Mouse (Mus musculus) midbrain, postnatal 0 days (tissue): ENCODE data around the gene Synj1. TPM values are rescaled to one million over a fixed set of nuclear protein-coding genes. Genes with fewer than 3 reads are reported as not detected.

Experiments
- ATAC-seq: fragments of 200-750 bp; cut with Nextera tagmentation; 2 replicates; pipeline ENCODE4 v1.8.0; 2017; ENCODE audit warnings: moderate number of reproducible peaks, mild to moderate bottlenecking, moderate TSS enrichment, moderate library complexity; ENCODE audit not compliant: low FRiP score
- DNase-seq: peaks from one replicate; pipeline ENCODE4 v3.0.0-alpha.2; 2015; ENCODE audit warnings: low spot score
- H3K27ac ChIP-seq: fragments of 300-500 bp; sonication (generic); 2 replicates; pipeline ENCODE4 v1.5.1; 2014; ENCODE audit warnings: low read depth, mild to moderate bottlenecking, low read length, mixed read lengths
- H3K27me3 ChIP-seq: fragments of 300-500 bp; sonication (generic); 2 replicates; pipeline ENCODE4 v1.6.1; 2014; ENCODE audit warnings: low read length, control low read depth, mixed read lengths; ENCODE audit not compliant: insufficient read depth
- H3K36me3 ChIP-seq: fragments of 300-500 bp; sonication (generic); 2 replicates; pipeline ENCODE4 v1.6.1; 2014; ENCODE audit warnings: low read length, control low read depth, mixed read lengths; ENCODE audit not compliant: insufficient read depth
- H3K4me1 ChIP-seq: fragments of 300-500 bp; sonication (generic); 2 replicates; pipeline ENCODE4 v1.6.1; 2014; ENCODE audit warnings: mild to moderate bottlenecking, control low read depth, antibody characterized with exemption, low read length, mixed read lengths; ENCODE audit not compliant: insufficient read depth
- H3K4me2 ChIP-seq: fragments of 300-500 bp; sonication (generic); 2 replicates; pipeline ENCODE4 v1.6.1; 2014; ENCODE audit warnings: low read depth, mild to moderate bottlenecking, low read length, mixed read lengths; ENCODE audit not compliant: poor library complexity, severe bottlenecking
- H3K4me3 ChIP-seq: fragments of 300-500 bp; sonication (generic); 2 replicates; pipeline ENCODE4 v1.5.1; 2014; ENCODE audit warnings: low read depth, mild to moderate bottlenecking, low read length, moderate library complexity
- H3K9ac ChIP-seq: fragments of 300-500 bp; sonication (generic); replicated peaks from 2 replicates; pipeline ENCODE4 v1.6.1; 2014; ENCODE audit warnings: mild to moderate bottlenecking, low read length, moderate library complexity, mixed read lengths; ENCODE audit not compliant: poor library complexity, severe bottlenecking
- H3K9me3 ChIP-seq: fragments of 300-500 bp; sonication (generic); 2 replicates; pipeline ENCODE4 v1.6.1; 2016; ENCODE audit warnings: low read length, control low read depth
- CTCF ChIP-seq: IDR thresholded peaks from 2 replicates; pipeline ENCODE4 v1.5.1; 2016; ENCODE audit warnings: antibody characterized with exemption, mild to moderate bottlenecking
- WGBS: fragments of 180-500 bp; shearing (Covaris S2); extraction: QIAGEN DNeasy Blood & Tissue Kit; methylation state at CpG from one replicate; pipeline ENCODE4 v1.1.7; 2014; 5-methylcytosine and 5-hydroxymethylcytosine counted together
- polyA plus RNA-seq: library from polyadenylated mRNA; unstranded; fragments of >200 nt; fragmentation: Nextera tagmentation; extraction: Ambion mirVana; gene quantifications from 2 replicates; pipeline ENCODE4 v1.2.1, GENCODE M21; 2015
- total RNA-seq: library from RNA; depleted of rRNA; stranded (reverse); fragments of >200 nt; gene quantifications from 2 replicates; pipeline ENCODE4 v1.2.3, GENCODE M21; 2014

The Synj1 gene
- total and polyA plus RNA-seq, 2 experiments from 2014 or later = 55.4 to 66.4 TPM

GRCm38 (mm10) chr16:90950354-90950963, 60.6 kb downstream of the Synj1 start:
- no peak for ATAC-seq
- TF ChIP-seq CTCF = no peak
- peaks cover 47% of the 10 kb centered on the region for H3K36me3 ChIP-seq

DNA sequence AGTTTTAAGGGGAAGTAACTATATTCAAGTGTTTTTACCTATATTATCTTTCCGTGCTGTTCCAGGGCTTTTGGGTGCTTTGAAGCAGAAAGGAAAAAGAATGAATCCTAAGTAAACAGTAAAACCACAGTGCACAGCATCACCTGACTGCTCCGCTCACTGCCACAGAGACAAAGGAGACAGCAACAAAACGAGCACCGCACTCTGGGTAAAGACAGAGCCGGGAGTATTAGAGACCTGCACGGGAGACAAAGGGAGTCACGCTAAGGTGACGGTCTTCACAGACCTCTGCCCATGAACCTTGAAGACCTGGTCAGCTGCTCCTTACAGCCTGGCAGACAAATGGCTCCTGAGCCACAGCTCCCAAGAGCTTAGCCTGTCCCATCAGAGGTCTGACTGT, 64.1 kb downstream of the Synj1 start:
- Histone ChIP-seq H3K4me3 (no peak overlapping the region), H3K36me3 (peaks cover 57% of the 10 kb centered on the region), H3K4me1 (no peaks in the 10 kb centered on the region), H3K27me3 (no peaks in the 10 kb centered on the region), H3K9me3 (no peaks in the 10 kb centered on the region), H3K27ac (no peak overlapping the region), H3K9ac (no peak overlapping the region), H3K4me2 (no peak overlapping the region)
- no peak for DNase-seq
- WGBS = 78% methylated on average over 8 of the region's 8 CpGs
- ATAC-seq = no peak
- no peak for TF ChIP-seq CTCF

More at GRCm38 (mm10) chr16:90950354-90950963, 60.6 kb downstream of the Synj1 start:
- Histone ChIP-seq H3K27me3 (no peaks in the 10 kb centered on the region), H3K4me1 (no peaks in the 10 kb centered on the region), H3K9me3 (no peaks in the 10 kb centered on the region), H3K4me3 (no peak overlapping the region), H3K4me2 (no peak overlapping the region), H3K9ac (no peak overlapping the region), H3K27ac (no peak overlapping the region)
- peak; percentile 1 for DNase-seq
- whole genome bisulfite sequencing = 53% methylated on average over 17 of the region's 17 CpGs

GRCm38 (mm10) chr16:90941246-90941645, 69.9 kb downstream of the Synj1 start:
- H3K36me3 ChIP-seq = peaks cover 66% of the 10 kb centered on the region
- no peaks in the 10 kb centered on the region for H3K27me3 ChIP-seq
- H3K4me1 ChIP-seq = no peaks in the 10 kb centered on the region
- H3K4me2 ChIP-seq = no peak overlapping the region
- no peak overlapping the region for H3K4me3 ChIP-seq
- no peak overlapping the region for H3K27ac ChIP-seq
- H3K9me3 ChIP-seq = no peaks in the 10 kb centered on the region
- no peak overlapping the region for H3K9ac ChIP-seq
- no peak for TF ChIP-seq CTCF
- ATAC-seq (no peak), DNase-seq (no peak)
- WGBS = 97% methylated on average over 7 of the region's 7 CpGs

DNA sequence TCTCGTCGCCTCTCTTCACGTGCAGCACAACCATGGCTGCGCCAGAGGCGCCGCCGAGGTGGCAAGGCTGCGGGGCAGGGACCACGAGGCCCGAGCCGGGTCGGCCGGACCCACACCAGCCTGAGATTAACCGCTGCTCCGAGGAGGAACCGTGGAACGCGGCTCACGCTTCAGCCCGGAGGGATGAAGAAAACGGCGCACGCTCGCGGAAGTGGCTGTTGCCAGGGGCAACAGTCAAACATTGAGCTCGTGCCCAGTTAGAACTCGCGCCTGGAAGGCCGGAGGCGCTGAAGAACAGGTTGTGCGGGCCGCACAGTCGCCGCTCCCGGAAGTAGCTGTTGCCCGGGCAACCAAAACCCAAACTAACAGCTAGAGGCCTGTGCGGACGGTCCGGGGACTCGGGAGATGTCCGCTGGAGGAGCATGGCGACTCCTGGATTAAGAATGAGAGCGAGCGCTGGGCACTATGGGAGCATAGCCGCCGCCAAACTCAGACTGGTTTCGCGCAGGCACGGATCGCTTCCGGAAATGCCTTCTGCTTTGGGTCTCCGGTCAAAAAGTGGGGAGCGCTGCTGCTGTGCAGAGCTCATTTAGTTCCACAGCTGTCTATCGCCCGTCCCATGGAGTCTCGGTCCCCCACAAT, 76.3 kb downstream of the Synj1 start, which contains the start of gene Cfap298:
Gene Cfap298 (minus strand): TSS at position 428 of the 642 bp plus-strand sequence.
- Histone ChIP-seq H3K4me1 (no peaks in the 10 kb centered on the region), H3K9me3 (no peaks in the 10 kb centered on the region), H3K9ac (peak within 1 kb of the TSS; percentile 86), H3K27me3 (no peaks in the 10 kb centered on the region), H3K4me2 (peak within 1 kb of the TSS; percentile 73), H3K4me3 (peak within 1 kb of the TSS; percentile 80), H3K27ac (peak within 1 kb of the TSS; percentile 88), H3K36me3 (peaks cover 23% of the 10 kb centered on the region)
- no peak for TF ChIP-seq CTCF
- WGBS = under 1% methylated on average over 56 of the region's 56 CpGs
- DNase-seq (peak; percentile 98), ATAC-seq (peak; percentile 96)

DNA sequence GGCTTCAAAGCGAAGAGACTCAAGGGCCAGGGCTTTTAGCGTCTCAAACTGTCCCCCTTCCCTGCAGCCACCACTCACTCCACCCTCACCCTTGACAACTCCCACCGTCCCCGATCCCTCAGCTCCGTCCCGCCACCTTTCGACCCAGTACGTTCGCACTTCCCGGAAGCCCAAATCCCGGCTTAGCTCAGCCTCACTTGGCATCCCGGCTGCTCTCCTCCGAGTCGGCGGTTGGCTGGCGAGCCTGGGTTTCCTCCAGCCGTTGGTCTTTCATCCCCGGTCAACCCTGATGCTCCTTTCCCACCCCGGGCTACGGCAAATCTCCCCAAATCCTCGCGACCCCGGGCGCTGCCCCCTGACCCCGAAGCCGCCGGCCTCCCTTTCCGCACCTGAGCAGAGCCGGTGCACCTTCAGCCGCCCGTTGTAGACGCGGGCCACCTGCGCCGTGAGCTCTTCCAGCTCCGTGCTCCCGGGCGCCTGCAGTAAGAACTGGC, 76.9 kb downstream of the Synj1 start:
- WGBS = under 1% methylated on average over 38 of the region's 38 CpGs
- ATAC-seq (peak; percentile 48), DNase-seq (peak; percentile 58)
- H3K9me3 ChIP-seq = no peaks in the 10 kb centered on the region
- H3K36me3 ChIP-seq = peaks cover 28% of the 10 kb centered on the region
- H3K4me1 ChIP-seq = no peaks in the 10 kb centered on the region
- H3K4me3 ChIP-seq = peak overlapping the region; percentile 80
- H3K9ac ChIP-seq = peak overlapping the region; percentile 86
- H3K4me2 ChIP-seq = peak overlapping the region; percentile 73
- TF ChIP-seq CTCF = peak; percentile 17; the same call in 1 of the 2 replicates
- H3K27me3 ChIP-seq = no peaks in the 10 kb centered on the region
- H3K27ac ChIP-seq = peak overlapping the region; percentile 88
